Mouse (Mus musculus) ZHBTc4 (cell line): ENCODE results near the gene Psma4.

Experiments
- DNase-seq: peaks from one replicate; pipeline ENCODE4 v3.0.0-alpha.2; 2011; ENCODE audit warnings: low read depth, low spot score

Psma4 gene

GRCm38 (mm10) chr9:54982401-54982800, 31.8 kb downstream of the Psma4 start:
- no peak for DNase-seq

GRCm38 (mm10) chr9:54990362-54990761, 39.8 kb downstream of the Psma4 start:
- DNase-seq: no peak

- DNase-seq: peak; percentile 57
Observed at GRCm38 (mm10) chr9:54994381-54994780, 43.8 kb downstream of the Psma4 start.

GRCm38 (mm10) chr9:54995645-54996044, 45.1 kb downstream of the Psma4 start:
- no peak for DNase-seq

- DNase-seq: no peak
Observed at GRCm38 (mm10) chr9:55003609-55004008, 53.0 kb downstream of the Psma4 start.
